Mouse (Mus musculus) lung, postnatal 36 days (tissue): ENCODE data around the gene Ablim2.
A peak's percentile ranks its signal among the peaks of the same experiment; 100 is the strongest.

Experiments used
- DNase-seq: peaks from one replicate; pipeline ENCODE4 v3.0.0; 2022; ENCODE audit warnings: mixed read lengths

Ablim2 gene

DNA sequence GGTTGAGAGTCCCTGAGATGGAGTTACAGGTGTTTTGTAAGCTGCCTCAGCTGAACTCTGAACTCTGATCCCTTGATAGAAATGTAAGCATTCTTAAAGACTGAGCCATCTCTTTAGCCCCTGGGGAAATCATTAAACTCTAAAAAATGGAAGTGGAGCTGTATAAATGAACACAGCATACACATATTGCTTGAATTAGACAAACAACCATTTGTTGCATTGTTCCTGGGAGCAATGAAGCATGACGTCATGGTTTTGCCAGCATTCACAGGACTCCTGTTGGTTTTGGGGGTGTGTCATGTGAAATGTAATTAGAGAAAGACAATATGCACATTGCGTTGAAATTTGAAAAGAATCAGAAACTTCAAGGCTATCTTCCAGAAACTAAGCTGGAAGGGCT, 132.0 kb downstream of the Ablim2 start:
- no peak for DNase-seq

DNA sequence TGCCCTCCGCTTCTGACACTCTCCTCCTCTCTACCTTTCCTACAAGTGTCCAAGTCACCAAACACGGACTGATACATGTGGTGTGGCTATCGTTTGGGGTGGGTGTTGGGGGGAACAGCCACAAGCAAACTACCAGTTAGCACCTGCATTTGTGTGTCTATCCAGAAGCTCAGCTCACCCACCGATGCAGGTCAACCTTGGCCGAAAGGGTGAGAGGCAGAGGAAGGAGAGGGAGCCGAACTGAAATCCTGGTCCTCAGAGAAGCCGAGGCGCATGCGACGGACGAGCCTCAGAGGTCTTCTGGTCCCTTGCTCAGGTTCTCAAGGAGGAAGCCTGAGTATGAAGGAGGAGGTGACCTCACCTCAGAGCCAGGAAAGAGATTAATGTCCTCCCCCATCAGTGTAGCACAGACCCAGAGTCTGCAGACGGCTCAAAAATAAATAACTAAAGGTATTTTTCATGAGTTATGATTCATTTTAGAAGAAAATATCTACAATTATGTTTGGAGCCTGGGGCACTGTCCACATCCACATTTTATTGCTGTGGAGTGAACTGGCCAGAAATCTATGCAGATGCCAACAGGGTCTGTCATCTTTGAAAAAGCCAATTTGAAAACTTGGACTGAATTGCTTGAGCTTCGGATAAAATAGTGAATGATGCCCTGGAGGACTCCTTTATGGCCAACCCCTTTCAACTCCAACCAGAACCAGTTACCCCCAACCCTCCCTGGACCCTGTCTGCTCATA, 133.5 kb downstream of the Ablim2 start:
- DNase-seq: no peak

DNA sequence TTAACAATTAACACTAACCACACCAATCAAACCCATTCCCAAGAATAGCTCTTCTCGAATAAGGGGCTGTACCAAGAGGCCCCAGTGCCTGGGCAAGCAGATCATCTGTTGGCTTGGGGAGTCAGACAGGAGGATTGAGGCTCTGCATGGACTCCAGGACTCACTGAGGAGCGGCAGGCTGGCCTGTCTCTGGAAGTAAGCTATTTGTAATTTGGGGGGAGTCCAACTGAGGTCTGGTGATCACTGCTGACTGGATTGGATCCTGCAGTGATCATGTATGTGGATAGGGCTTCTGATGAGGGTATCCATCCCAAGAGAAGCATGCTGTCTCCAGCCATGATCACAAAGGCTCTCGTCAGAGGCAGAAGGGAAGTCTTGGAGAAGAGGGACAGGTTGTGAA, 134.7 kb downstream of the Ablim2 start:
- DNase-seq: no peak

DNA sequence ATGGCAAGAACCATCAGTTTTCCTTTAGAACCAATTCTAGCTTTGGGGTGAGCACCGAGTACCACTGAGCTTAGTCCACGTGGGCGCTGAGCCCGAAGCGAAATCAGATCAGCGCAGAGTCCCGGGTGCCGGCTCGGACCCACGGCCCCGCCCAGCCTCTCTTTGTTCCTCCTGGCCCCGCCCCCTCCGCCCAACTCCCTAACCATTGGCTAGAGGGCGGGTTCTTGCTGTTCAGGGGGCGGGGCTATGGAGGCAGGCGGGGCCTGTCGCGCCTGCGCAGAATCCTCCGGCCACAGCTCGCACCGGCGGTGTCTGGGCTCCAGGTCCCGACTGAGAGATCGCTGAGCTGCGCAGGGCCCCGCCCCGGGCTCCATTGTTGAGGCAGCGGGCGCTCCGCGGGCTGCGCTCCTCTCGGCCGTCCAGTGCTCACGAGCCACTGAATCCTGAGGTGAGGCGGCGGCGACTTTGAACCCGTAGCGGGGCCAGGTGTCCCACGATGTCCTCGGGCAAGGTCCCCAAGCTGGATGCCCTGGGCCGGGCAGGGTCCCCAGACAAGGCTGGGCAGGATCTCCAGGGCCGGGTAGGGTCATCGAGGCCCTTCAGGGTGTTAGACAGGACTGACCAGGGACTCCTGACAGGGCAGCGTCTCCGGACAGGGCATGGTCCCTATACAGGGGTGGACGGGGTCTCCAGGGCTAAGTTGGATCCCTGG, 135.6 kb downstream of the Ablim2 start, which contains the start of gene Afap1:
Afap1 (plus strand) TSS at position 227 of the 712 bp plus-strand sequence.
- peak; percentile 100 for DNase-seq

DNA sequence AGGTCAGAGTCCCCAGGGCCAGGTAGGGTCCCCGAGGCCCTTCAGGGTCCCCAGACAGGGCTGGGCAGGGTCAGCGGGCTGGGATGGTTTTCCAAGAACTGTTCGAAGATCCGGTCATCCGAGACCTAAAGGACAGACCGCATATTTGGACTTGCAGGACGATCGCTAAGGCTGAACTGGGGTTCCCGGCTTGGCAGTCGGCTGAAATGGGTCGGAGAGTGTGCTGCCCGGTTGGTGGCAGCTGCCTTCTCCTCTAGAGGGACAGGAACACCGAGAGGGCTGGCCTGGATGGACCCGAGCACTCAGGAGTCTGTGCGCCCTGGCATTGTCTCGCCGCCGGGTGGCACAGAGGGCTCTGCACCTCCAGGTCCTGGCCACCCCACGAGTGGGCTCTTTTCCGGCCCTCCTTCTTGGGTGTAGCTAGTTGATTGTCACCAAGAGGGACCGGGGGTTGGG, 136.2 kb downstream of the Ablim2 start:
- DNase-seq: peak; percentile 81

DNA sequence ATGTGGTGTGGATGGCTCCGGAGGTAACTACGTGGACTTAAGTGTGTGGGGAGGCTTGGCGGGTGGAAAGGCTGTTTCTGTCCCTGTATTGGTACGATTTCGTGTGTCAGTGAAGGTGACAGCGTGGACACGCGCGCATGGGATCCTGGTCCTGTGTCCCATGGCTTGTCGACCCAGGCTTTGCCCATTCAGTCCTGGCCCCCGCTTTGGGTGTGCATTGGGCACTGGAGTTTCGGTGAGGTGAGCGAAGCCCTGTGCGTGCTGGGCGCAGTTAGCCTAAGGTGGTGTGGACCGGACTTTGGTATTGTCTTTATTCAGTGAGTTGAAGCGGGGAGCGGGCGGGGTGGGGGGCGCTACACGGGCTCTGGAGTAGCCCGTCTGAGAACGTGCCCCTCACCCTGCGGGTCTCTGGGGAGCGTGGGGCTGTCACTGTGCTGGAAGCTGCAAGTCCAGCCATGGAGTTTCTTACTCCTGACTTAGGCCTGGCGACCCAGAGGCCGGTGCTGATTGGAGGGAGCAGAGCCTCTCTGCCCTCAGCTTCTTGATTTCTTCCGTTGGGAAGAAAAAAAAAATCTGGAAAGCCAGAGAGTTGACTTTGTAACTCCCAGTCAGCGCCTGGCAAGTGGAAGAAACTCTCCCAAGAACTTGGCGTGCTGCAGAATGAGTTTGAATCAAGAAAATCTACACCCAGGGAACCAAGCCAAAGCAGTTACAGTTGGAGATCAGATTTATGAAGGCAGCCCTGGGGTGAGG, 136.8 kb downstream of the Ablim2 start:
- peak; percentile 53 for DNase-seq

DNA sequence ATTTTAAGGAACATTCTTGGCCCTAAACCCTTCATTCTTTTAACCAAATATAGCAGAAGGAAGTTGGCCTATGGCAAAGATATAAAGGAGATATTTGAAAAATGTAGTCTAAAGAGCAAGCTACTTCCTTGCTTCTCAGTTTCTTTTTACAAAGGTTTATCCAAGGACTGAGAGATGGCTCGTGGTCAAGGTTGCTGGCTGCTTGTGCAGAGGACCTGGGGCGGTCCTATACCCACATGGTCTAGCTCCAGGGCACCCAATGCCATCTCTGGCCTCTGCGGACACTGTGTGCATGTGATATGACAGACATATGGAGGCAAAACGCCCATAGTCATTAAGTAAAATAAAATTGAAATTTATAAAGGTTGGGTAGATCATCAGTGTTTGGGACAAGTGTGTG, 138.2 kb downstream of the Ablim2 start:
- no peak for DNase-seq

DNA sequence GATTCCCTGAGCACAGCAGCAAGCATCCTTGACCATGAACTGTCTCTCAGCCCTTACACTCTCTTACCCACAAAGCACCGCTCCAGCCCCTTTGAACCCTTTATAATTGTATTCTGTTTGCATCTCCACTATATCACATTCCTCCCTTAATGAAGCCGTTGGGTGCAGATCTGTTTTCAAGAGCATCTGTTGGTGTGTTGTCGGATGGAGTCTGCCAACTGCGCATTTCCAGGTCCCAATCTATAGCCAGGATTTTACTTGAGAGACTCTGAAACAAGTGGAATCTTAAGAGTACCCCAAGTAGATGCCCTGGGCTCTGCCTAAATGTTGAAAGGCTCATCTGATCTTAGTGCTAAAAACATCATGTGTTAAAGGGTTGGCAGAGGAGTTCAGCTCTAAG, 138.9 kb downstream of the Ablim2 start:
- DNase-seq: no peak

DNA sequence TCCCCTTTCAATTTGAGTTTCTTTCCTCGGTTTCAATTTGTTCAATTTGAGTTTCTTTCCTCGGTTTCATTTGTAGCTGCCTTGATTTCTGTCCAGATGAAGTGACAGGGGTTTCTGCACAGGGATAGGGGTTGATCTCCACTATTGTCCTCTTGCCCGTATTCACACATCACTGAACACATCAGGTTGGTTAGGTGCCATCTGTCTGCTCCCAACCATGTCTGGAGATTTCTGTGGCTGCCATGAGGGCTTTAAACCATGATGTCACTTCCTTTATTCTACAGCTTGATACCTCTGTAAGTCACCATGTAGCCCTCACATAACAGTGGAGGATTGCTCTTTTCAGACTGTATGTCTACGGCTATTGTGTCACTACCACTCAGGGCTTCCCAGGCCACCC, 139.5 kb downstream of the Ablim2 start:
- DNase-seq: no peak

DNA sequence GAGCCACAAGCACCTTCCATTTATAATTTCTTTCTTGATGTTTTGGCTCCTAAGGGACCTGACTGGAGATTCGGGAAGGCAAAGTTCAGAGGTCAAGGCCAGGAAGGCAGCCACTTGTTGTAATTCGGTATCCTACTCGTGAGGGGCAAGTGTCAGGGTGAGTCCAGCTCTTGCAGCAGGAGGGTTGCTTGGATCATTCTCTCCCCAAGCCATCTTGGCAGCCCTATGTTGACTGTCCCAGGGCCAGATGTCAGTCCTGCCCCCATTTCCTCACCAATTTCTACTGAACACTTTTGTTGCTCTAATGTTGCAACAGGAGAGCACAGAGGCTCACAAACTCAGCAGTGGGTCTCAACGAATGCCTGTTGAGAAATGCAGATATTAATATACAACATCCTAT, 140.4 kb downstream of the Ablim2 start:
- peak; percentile 46 for DNase-seq

DNA sequence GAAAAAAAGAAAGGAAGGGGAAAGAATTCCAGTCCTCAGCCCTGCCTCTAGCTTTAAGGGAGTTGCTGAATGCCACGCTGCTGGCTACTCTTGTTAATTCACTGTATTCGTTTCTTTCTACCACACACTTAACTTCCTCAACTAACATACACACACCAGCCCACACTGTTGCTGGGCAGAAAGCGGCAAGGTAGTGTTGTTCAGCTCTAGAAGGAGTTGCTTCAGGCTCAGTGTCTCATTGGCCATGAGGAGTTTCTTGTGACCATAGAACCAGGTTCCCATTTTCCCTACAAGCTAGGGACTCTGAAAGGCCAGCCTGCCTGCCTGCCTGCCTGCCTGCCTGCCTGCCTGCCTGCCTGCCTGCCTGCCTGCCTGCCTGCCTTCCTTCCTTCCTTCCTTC, 141.3 kb downstream of the Ablim2 start:
- DNase-seq: peak; percentile 67

DNA sequence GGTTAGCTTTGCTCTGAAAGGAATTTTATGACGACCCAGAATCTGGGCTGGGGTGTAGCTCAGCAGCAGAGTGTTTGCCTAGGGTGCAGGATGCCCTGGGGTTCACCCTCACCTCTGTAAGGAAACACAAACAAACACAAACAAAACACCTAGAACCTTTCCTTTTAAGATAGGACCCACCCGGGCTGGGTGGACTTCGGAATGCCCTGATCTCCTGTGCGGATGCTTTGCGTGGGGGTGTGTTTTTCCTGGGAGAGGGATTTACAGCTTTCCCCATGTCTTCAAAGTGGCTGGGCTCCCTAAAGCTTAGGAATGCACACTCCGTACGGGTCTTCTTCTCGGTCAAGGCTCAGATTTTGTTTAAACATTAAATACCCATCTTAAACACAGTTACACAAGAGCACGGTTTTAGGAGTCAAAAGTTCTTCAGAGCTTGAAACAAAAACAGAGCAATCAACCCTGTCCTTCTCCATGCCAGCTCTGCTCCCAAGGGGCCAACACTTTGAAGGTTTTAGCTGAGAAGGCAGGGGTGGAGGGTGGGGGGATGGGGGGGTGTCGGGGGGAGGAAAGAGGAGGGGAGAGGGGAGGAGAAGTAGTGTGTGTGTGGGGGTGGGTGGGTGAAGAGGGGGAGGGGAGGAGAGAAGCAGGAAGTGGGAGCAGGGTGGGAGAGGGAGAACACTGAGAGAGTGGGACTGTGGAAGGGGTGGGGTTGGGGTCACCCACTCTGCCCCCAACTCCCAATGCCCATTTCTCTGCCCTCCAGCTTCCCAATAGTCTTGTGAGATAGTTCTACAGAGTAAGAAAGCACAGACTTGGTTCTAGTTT, 142.9 kb downstream of the Ablim2 start:
- no peak for DNase-seq

DNA sequence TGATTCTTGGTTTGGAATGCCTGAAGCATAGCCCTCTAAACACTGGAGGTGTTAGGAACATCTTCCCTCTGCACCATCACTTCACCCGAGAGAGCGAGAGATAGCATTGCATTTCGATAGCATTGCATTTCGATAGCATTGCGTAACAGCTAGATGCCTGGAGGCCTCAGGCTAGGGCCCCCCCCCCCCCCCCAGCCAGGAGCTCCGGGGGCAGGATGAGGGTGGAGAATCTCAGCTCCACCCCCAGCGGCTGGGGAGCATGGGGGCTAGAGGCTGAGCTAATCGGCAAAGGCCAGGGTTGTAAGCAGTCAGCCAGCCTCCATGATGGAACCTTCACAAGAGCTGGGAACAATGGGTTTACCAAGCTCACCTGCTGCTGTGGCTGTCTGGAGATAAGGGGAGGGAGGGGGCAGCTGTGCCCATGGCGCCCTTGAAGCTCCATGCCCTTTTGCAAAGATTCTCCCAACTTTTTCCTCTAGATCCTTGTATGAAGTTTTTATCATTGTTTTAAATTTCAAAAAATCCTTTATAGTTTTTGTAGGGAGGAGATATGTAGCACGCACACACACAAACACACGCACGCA, 143.6 kb downstream of the Ablim2 start:
- peak; percentile 38 for DNase-seq

DNA sequence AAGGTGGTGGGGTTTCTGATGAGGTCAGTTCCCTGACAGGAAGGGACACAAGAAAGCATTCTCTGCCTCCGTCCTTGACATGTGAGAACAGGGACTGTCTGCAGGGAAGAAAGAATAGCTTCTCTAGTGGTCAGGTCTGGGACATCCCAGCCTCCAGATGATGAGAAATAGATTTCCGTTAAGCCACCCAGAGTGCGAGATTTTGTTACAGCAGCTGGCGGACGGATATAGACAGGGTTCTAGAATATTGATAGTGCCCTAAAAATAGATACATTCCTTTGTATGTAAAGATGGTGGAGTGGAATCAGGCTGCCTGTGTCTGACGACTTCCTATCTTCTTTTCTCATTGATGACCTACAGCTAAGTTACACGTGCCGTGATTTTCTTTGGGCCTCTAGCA, 145.8 kb downstream of the Ablim2 start:
- DNase-seq: no peak

DNA sequence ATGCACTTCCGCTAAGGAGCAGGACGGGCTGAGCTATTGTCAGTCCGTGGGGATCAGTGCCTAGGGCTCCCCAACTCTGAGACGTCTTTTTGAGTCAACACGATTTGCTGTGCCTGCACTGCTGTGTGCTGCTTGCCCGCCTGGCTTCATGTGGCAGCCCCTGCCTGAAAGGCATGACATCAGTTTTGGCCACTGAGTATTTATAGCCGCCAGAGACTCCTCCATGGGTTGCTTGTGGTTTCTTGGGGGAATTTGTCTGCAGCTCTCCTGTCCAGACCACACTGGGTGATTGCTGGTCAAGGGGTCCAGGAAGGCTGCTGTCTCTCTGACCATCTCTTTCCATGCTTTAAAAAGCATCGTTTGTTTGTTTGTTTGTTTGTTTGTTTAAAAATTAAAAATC, 147.6 kb downstream of the Ablim2 start:
- DNase-seq: no peak

DNA sequence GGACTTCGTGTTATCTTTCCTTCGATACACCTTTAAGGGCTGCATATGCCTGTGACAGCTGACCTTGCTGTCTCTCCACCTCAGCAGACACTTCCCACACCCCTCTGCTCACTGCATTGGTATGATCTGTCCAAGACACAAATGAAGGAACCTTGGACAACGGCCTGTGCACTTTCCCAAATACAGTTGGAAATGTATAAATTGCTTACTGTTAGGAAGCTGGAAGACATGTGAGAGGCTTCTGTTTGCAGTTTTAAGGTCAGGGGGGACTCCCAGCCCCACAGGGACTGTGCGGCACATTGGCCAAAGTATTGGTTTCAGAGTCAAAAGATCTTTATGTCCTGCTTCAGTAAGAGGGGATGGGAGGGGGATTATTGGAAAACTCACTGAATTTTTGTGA, 149.4 kb downstream of the Ablim2 start:
- no peak for DNase-seq

DNA sequence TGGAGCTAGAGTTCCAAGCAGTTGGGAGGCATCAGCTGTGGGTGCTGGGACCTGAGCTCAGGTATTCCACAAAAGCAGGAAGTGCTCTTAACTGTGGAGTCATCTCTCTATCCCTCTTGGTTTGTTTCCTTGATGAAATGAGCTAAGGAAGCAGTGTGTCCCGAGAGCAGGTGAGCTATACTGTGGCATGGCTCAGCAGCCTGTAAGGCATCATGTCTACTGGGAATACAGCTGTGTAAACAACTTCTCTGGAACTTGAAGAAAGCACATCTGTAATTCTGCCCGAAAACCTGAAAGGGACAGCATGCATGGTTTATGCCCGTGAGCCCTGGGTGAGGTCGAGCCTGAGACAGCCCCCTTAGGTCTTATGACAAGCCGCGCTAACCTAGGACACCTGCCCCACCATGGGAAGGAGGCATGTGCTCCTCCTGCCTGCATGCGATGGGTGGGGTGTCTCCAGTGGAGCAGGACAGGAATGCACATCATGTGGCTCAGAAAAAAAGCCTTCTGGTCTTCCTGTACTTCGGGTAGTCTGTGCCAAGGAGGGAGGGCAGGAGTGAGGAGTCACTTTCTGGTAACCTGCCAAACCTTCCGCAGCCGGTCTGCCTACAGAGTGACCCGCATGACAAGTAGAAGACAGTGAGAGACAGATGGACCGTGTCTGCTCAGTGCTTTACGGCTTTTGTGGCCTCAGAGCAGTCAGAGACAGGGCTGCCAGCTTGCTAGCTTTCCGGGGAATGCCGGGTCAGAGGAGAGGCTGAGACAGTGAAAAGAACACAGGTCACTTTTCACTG, 150.2 kb downstream of the Ablim2 start:
- peak; percentile 89 for DNase-seq

DNA sequence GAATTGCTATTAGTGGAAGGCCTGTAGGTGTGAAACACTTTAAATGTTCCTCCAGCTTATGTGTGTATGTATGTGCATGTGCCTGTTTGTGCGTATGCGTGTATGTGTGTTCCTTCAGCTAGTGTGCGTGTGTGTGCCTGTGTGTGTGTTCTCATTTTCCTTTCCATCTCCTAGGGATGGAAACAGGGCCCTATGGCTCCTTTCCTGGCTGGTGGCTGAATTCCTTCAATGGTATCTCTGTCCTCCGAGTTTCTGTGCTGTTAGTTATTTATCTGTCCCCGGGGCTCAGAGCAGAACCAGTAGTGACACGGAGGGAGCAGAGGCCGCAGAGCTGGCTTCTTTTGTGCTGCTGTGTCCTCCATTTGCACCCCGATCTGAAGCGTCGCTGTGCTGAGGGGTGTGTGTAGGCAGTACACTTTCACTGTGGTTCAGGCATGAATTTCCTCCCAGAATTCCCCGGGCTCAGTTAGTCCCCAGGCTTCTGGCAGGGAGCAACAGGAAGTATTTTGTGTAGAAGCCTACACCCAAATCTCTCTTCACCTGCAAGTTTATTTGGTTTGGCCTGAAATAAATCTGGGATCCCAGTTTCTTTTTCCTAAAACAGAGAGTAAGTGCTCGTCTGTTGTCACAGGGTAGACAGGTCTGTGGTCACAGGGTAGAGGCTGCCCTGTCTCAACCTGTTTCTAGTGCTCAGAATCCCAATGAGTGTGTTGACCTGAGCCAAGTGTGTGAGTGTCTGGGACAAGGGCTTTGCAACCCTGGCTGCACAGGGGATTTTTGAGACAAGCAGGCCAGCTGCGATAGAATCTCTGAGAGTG, 151.2 kb downstream of the Ablim2 start:
- DNase-seq: peak; percentile 63

DNA sequence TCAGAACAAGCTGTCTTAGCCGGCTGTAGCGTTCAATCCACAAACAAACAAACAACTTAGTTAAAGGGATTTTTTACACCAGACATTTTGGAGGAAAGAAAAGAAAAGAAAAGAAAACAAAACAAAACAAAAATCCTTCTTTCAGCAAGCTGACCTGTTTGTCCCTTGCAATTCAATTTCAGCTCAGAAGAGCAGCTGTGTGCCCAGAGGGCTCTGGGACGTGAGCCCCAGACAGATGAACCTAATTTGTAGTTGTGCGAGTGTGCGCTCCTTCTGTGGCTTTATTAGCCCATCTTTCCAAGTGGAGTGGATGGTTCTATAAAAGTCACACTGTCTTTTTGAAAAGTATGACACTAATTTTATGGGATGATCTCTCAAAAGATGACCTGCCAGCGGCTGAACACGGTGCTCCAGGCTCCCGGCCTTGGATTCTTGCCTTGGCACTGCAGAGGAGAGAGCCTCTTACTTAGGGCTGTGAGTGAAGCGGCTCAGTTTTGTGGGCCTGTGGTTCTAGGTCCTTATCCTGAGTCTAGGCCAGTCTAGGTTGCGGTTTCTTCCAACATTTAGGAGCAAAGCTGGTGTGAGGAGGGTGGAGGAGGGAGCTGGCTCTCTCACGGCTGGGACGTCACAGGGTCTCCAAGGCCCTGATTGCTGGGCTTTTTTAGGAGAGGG, 158.1 kb downstream of the Ablim2 start:
- DNase-seq: no peak

DNA sequence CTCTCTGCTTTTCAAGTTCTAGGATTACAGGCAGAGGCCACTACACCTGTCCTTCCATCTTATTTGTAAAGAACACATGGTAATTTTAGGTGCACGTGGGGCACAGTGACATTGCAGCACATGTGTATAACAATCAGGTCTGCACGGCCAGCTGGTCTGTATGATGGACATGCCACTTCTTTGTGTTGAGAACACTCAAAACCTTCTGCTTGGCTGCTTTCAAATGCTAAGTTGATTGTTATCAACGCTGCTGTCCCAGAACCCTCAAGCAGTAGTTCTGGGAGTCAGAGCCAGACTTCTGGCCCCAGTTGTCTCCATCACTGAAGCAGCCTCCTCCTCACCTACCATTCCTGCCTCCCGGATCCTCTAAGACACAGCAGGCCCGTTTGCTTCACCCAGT, 159.0 kb downstream of the Ablim2 start:
- DNase-seq: no peak
